Mouse (Mus musculus): ENCODE data around the gene Psmd4. TPM values are rescaled to one million over a fixed set of nuclear protein-coding genes. Genes with fewer than 3 reads are reported as not detected.
A peak's percentile ranks its signal among the peaks of the same experiment; 100 is the strongest.
"Not testable (repeated sequence)": the region's sequence is repeated elsewhere in the genome, so short reads cannot be mapped to it uniquely, and the experiment has no call there.

Gene Psmd4
- polyA plus RNA-seq, 1 experiment from 2014 or later: 291 TPM

DNA sequence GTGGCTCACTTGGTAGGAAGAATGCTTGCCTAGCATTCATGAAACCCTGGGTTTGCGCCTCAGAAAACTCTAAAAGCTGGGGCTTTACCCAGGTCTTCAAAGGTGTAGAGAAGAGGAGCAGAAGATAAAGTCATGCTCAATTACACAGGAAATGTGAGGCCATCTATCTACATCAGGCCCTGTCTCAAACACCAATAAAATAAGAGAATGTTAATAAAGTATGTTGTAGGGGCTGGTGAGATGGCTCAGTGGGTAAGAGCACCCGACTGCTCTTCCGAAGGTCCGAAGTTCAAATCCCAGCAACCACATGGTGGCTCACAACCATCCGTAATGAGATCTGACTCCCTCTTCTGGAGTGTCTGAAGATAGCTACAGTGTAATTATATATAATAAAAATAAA lies 21.5 kb downstream of the Psmd4 start:
- WGBS: 95% methylated on average over 5 of the region's 5 CpGs

DNA sequence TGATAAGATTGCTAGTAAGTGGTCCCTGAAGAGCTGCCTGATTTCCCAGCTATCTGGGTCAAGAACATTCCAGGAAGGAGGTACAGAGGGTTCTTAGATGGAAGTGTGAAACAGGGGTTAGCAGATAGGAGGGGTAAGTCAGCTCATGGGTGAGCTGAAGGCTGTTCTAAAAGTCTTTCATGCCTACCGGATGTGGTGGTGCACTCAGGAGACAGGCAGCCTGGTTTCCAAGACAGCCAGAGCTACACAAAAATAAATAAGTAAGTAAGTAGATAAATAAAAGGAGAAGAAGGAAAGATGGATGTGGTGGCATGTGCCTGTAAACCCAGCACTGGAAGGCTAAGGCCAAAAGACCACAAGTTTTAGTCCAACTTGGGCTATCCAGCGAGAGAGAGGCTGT lies 23.7 kb downstream of the Psmd4 start:
- Histone ChIP-seq H3K9ac (replicated peaks) (no peak overlapping the region), H3K27ac (replicated peaks) (no peak overlapping the region), H3K36me3 (no peaks in the 10 kb centered on the region), H3K4me1 (peaks cover 19% of the 10 kb centered on the region), H3K4me3 (no peak overlapping the region), H3K4me2 (replicated peaks) (no peak overlapping the region), H3K9me3 (no peaks in the 10 kb centered on the region), H3K27me3 (no peaks in the 10 kb centered on the region)
- WGBS: 89% methylated on average over 2 of the region's 2 CpGs
- ATAC-seq (replicated peaks): no peak

More for the DNA sequence above, 21.5 kb downstream of the Psmd4 start:
- not testable (repeated sequence) for H3K4me2 ChIP-seq (replicated peaks); ATAC-seq (replicated peaks); H3K9ac ChIP-seq (replicated peaks); H3K4me3 ChIP-seq; H3K4me1 ChIP-seq; H3K27ac ChIP-seq (replicated peaks); H3K36me3 ChIP-seq; H3K9me3 ChIP-seq; H3K27me3 ChIP-seq

DNA sequence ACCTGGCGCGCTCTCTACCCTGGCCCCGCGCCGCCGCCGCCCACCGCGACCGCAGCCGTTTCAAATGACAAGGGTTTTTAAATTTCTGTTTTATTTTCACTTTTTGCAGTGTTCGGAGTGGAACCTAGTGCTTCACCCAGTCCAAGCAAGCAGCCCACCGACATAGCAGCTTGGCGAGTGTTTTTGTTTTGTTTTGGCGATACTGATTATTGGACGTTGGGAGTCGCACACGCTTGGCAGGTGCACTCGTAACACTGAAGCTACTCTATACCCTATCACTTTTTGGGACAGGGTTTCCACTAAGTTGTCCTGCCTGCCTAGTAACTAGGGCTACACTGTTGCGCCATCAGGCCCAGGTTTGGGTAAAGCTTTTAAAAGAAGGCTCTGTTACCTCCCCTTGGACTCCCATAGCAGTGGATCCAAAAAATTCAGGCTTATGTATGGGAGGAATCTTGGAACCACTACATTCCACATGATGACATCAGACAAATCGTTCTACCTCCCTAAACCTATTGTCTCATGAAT lies 25.8 kb downstream of the Psmd4 start:
- Histone ChIP-seq H3K9me3 (no peaks in the 10 kb centered on the region), H3K4me2 (replicated peaks) (peak overlapping the region; percentile 78), H3K4me1 (peaks cover 29% of the 10 kb centered on the region), H3K27ac (replicated peaks) (peak overlapping the region; percentile 96), H3K36me3 (peaks cover 5% of the 10 kb centered on the region), H3K9ac (replicated peaks) (peak overlapping the region; percentile 58), H3K4me3 (peak overlapping the region; percentile 74), H3K27me3 (no peaks in the 10 kb centered on the region)
- no peak for ATAC-seq (replicated peaks)
- WGBS: 3% methylated on average over 21 of the region's 21 CpGs

DNA sequence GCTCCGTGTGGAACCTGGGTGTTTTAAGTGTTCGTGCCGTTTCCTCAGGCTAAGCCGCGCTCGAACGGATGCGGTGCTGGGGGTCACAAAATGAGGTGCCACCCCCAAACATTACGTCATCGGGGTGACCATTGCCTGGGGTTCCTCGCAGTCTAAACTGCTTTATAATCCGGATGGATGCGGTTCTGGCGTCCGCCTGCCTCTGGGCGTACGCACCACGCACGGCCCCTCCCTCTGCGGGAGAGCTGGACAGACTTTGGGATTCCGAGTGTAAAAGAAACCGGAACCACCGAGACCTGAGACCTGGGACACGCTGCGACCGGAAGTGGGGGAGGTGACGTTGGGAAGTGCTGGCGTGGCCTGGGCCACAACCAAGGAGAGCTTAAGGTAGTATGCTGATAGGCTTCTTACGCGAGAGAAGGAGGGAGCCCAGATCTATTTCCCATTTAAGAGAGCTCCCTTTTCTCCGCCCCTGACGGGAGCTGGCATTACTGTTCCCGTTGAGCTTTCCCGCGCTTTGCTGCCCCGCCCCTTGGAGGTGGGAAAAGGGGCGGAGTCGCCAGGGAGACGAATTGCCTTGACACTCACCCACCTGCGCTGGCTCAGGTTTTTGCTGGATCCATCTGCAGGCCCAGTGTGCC lies 26.4 kb downstream of the Psmd4 start:
- peak; percentile 65 for ATAC-seq (replicated peaks)
- Histone ChIP-seq H3K4me1 (peaks cover 29% of the 10 kb centered on the region), H3K4me3 (peak overlapping the region; percentile 74), H3K9ac (replicated peaks) (peak overlapping the region; percentile 58), H3K4me2 (replicated peaks) (peak overlapping the region; percentile 78), H3K36me3 (peaks cover 11% of the 10 kb centered on the region), H3K27me3 (no peaks in the 10 kb centered on the region), H3K9me3 (no peaks in the 10 kb centered on the region), H3K27ac (replicated peaks) (peak overlapping the region; percentile 96)
- under 1% methylated on average over 40 of the region's 40 CpGs for whole genome bisulfite sequencing

DNA sequence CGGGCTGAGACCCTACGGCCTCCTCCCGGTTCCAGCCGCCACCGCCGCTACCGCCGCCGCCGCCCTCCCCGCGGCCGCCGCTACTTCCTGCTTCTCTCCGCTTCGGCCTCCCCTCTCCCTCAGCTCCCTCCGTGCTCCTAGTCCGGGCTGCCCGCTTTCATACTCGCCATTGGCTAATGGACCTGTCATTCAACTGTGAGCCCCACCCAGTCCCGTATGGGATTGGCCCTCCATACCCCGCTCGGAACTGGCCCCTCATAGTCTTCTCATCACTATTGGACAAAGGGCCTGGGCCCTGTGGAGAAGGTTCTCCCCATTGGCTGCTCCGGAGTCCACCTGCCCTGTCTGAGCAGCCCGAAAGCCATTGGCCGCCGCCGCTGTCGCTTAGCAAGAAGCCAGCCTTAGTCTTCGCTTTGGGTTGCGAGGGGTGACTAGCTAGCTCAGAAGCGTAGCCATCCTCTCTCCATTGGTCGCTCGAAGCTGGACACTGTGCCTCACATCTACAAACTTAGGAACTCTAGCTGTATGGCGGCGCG lies 27.0 kb downstream of the Psmd4 start, which contains the start of gene Zfp687:
Zfp687 (minus strand) TSS at position 112 of the 536 bp plus-strand sequence.
- ATAC-seq (replicated peaks): peak; percentile 100
- peak within 1 kb of the TSS; percentile 97 for H3K4me2 ChIP-seq (replicated peaks)
- H3K9me3 ChIP-seq: no peaks in the 10 kb centered on the region
- peaks cover 29% of the 10 kb centered on the region for H3K4me1 ChIP-seq
- H3K4me3 ChIP-seq: peak within 1 kb of the TSS; percentile 74
- WGBS: 0% methylated on average over 37 of the region's 37 CpGs
- H3K36me3 ChIP-seq: peaks cover 17% of the 10 kb centered on the region
- H3K27ac ChIP-seq (replicated peaks): peak within 1 kb of the TSS; percentile 96
- H3K27me3 ChIP-seq: no peaks in the 10 kb centered on the region
- peak within 1 kb of the TSS; percentile 67 for H3K9ac ChIP-seq (replicated peaks)

DNA sequence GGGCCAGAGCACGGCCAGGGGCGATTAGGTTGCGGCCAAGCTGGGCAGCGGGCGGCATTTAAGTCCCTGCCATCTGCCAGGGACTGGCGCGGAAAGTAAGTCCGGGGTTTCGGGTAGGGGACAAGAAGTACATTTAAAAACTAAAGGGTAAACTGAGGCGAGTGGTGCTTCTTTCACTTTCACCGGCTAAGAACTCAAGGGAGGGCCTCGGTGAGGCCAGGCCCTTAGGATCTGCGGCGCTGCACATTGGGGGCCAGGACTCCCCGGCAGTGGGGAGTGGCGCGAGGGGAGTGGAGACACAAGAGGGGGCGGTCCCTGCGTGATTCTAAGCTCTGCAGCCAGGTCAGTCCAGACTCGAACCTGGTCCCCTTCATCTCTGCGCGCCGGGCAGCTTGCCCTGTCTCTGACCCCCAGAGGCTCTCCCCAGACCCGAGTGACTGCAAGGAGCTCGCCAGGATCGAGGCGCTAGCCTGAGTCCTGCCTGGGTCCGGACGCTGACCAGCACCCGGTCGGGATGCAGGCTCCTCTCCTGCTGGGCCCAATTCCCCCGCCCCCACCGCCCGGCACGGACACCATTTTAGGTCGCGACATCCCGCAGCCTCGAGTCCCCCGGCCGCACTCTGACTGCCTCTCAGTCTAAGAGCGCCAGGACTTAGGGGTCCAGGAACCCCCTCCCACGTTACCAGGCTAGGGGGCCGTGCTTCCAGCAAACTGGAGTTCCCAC lies 27.8 kb downstream of the Psmd4 start:
- H3K4me2 ChIP-seq (replicated peaks): peak overlapping the region; percentile 97
- H3K27ac ChIP-seq (replicated peaks): peak overlapping the region; percentile 96; the same call in 1 of the 2 replicates
- peaks cover 29% of the 10 kb centered on the region for H3K4me1 ChIP-seq
- H3K9me3 ChIP-seq: no peaks in the 10 kb centered on the region
- WGBS: under 1% methylated on average over 44 of the region's 44 CpGs
- H3K36me3 ChIP-seq: peaks cover 25% of the 10 kb centered on the region
- peak overlapping the region; percentile 67 for H3K9ac ChIP-seq (replicated peaks)
- ATAC-seq (replicated peaks): peak; percentile 5; the same call in 1 of the 2 replicates
- H3K4me3 ChIP-seq: peak overlapping the region; percentile 74
- H3K27me3 ChIP-seq: no peaks in the 10 kb centered on the region

DNA sequence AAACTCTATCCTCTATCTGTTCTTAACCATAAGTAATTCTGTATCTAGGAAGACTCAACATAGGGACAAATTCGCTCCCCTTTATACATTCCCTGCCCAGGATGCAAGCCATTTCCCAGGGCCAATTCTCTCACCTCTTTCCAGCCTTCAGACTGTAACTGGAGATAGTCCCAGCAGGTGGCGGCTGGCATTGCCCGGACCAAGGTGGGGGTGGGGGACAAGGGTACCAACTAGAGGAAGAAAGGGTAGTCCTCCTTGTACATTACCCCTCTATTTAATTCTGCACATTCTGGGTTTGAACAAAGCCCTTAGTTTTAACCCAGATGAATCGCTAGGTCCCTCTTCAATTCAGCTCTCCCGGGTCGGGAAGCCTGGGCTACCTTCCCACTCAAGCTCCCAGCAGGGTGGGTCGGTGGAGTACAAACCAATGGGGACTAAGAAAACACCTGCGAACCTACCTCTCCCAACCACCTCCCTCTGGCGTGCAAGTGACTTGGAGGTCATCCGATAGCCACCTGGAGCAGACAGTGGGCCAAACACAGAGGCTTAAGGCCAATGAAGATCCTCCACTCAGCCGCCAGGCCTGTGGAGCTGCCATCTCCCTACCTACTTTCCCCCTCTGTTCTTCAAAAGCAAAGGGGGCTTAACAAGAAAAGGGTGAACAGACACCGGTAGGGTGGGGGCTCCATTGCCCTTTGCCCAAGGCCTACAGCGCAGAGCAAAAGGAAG lies 28.6 kb downstream of the Psmd4 start:
- Histone ChIP-seq H3K4me2 (replicated peaks) (peak overlapping the region; percentile 97), H3K4me3 (peak overlapping the region; percentile 74), H3K9me3 (no peaks in the 10 kb centered on the region), H3K27me3 (no peaks in the 10 kb centered on the region), H3K36me3 (peaks cover 33% of the 10 kb centered on the region), H3K9ac (replicated peaks) (peak overlapping the region; percentile 67), H3K27ac (replicated peaks) (no peak overlapping the region), H3K4me1 (peaks cover 29% of the 10 kb centered on the region)
- no peak for ATAC-seq (replicated peaks)
- WGBS: 10% methylated on average over 13 of the region's 13 CpGs

DNA sequence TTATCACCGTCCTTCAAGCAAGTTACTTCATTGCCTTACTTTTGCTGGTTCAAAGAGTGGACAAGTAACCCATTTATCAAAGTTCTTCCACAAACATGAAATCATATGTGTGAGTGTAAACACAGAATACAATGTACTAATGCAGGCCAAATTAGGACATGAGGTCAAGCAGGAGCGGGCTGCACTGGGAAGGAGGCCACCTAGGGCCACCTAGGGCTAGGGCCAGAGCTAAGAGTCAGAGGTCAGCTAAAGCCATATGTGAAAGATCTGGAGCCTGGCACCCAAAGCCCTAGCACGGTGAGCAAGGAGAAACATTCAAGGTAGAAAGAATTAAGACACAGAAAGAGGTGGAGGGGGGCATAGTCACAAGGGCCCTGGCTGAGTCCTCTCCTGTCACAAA lies 29.4 kb downstream of the Psmd4 start:
- H3K9ac ChIP-seq (replicated peaks): no peak overlapping the region
- peak overlapping the region; percentile 97; the same call in 1 of the 2 replicates for H3K4me2 ChIP-seq (replicated peaks)
- no peaks in the 10 kb centered on the region for H3K27me3 ChIP-seq
- peaks cover 42% of the 10 kb centered on the region for H3K36me3 ChIP-seq
- 91% methylated on average over 3 of the region's 3 CpGs for WGBS
- H3K4me3 ChIP-seq: 0 out of 2 replicates have a peak overlapping the region, but pooled peaks have one; percentile 74
- ATAC-seq (replicated peaks): no peak
- H3K27ac ChIP-seq (replicated peaks): no peak overlapping the region
- peaks cover 29% of the 10 kb centered on the region for H3K4me1 ChIP-seq
- no peaks in the 10 kb centered on the region for H3K9me3 ChIP-seq

DNA sequence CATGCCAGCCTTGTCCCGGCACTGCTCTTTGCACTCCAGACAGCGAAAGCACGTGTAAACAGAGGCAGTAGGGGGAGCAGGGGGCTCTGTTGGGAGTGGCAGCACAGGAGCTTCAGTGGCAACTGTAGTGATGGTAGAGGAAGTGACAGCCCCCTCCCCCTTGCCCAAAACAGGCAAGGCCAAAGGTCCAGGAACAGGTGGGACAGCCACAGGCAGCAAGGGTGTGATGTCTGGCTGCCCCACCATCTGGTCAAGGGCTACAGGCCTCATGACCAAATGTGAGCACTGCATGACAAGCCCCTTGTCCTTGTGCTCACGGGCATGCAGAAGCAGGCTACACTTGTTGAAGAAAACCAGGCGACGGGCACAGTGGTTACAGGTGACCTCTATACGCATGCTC lies 32.0 kb downstream of the Psmd4 start:
- ATAC-seq (replicated peaks): no peak
- H3K4me3 ChIP-seq: no peak overlapping the region
- no peaks in the 10 kb centered on the region for H3K27me3 ChIP-seq
- H3K9me3 ChIP-seq: no peaks in the 10 kb centered on the region
- H3K4me1 ChIP-seq: peaks cover 19% of the 10 kb centered on the region
- no peak overlapping the region for H3K4me2 ChIP-seq (replicated peaks)
- peaks cover 67% of the 10 kb centered on the region for H3K36me3 ChIP-seq
- WGBS: 92% methylated on average over 7 of the region's 7 CpGs
- no peak overlapping the region for H3K27ac ChIP-seq (replicated peaks)
- no peak overlapping the region for H3K9ac ChIP-seq (replicated peaks)

DNA sequence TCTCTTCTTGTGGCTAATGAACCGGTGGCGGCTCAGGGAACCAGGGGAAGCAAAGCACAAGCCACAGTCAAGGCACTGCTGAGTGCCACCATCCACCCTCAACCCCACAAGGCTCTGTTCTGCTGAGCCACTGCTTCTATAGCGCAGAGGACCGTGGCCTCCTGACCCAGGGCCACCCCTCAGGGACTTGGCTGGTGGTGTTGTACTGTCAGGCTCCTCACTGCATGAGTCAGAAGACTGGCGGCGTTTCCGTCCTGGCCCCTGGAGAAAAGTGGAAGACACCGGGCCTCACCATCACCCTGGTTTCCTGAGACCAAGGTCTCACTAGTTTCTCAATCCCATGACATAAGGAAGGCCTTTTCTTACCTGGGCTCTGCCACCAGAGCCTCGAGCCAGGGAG lies 34.7 kb downstream of the Psmd4 start:
- H3K9ac ChIP-seq (replicated peaks): no peak overlapping the region
- no peak overlapping the region for H3K4me2 ChIP-seq (replicated peaks)
- H3K27me3 ChIP-seq: no peaks in the 10 kb centered on the region
- H3K27ac ChIP-seq (replicated peaks): peak overlapping the region; percentile 54; the same call in 1 of the 2 replicates
- no peak for ATAC-seq (replicated peaks)
- H3K4me1 ChIP-seq: no peaks in the 10 kb centered on the region
- no peak overlapping the region for H3K4me3 ChIP-seq
- 90% methylated on average over 9 of the region's 9 CpGs for WGBS
- peaks cover 90% of the 10 kb centered on the region for H3K36me3 ChIP-seq
- no peaks in the 10 kb centered on the region for H3K9me3 ChIP-seq

DNA sequence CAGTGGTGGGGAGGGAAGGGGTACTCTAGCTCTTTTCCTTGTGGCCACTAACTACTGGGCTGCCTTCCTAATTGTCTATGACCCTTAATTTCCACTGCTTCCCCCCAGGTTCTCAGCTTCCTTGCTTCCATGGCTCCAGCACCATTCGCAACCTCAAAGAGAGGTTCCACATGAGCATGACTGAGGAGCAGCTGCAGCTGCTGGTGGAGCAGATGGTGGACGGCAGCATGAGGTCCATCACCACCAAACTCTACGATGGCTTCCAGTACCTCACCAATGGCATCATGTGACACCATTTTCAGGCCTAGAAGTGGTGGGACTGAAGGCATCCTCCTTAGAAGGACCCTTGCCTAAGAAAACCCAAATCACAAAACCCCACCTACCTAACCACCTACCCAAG lies 36.8 kb downstream of the Psmd4 start:
- Histone ChIP-seq H3K4me1 (no peaks in the 10 kb centered on the region), H3K9me3 (no peaks in the 10 kb centered on the region), H3K27me3 (no peaks in the 10 kb centered on the region), H3K9ac (replicated peaks) (no peak overlapping the region), H3K4me2 (replicated peaks) (no peak overlapping the region), H3K27ac (replicated peaks) (no peak overlapping the region), H3K36me3 (peaks cover 92% of the 10 kb centered on the region), H3K4me3 (no peak overlapping the region)
- ATAC-seq (replicated peaks): no peak
- 98% methylated on average over 3 of the region's 3 CpGs for WGBS
